Mouse (Mus musculus) gastrocnemius, adult 8-10 months (tissue): Measurements from ENCODE around the gene Dpep1. TPM values are rescaled to one million over a fixed set of nuclear protein-coding genes. Genes with fewer than 3 reads are reported as not detected.
"Not testable (repeated sequence)": the region's sequence is repeated elsewhere in the genome, so short reads cannot be mapped to it uniquely, and the experiment has no call there.

Experiments used
- DNase-seq, 2 experiments: peaks; one replicate each; pipeline ENCODE4 v3.0.0; 2022; ENCODE audit warnings: low spot score in 2 of 2
- total RNA-seq, 4 experiments: library from RNA; stranded (reverse); gene quantifications; 2 replicates each; pipeline ENCODE4 v1.2.4; 2022

The Dpep1 gene
- total RNA-seq, 4 experiments from 2014 or later, result 5.6 to 14.7 (median 9.7) TPM

DNA sequence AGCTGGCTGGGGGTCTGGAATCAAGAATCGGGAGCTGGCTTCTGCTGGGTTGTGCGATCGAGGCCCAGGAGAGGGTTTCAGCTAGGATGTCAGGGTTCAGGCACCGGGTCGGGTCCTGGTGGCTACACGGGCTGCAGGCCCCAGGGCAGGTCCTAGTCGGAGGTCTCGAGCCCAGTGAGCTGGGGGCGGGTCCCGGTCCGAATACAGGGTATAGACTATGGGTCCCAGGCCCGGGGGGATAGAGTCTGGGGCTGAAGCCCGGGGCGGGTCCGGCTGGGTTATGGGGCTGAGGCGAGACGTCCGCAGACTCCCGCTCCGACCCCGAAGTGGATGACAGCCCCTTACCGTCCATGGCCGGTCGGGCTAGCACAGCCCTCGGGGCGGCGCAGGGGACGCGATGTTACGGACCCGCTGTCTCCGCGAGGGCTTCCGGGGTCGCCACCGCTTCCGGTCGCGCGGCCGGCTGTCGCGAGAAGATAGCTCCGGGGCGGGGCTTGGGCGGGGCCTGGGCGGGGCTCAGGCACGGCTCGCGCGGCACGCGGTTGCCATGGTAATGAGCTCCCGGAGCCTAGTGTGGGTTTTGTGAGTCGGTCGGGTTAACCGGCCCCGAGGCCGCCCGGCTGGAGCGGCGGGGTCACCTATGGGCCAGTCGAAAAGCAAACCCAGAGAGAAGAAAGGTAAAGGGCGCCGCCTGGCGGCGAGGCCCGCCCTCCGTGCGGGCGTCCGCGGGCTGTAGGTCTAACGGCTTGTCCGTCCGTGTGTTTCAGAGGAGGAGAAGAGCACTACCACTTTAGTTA is 26.5 kb downstream of the Dpep1 start, which contains the start of the genes Chmp1a and Spata33:
Chmp1a (minus strand) TSS at position 443 of the 797 bp plus-strand sequence.
Spata33 (plus strand) TSS at position 512 of the 797 bp plus-strand sequence.
- peak; percentile 74 to 83 for DNase-seq

DNA sequence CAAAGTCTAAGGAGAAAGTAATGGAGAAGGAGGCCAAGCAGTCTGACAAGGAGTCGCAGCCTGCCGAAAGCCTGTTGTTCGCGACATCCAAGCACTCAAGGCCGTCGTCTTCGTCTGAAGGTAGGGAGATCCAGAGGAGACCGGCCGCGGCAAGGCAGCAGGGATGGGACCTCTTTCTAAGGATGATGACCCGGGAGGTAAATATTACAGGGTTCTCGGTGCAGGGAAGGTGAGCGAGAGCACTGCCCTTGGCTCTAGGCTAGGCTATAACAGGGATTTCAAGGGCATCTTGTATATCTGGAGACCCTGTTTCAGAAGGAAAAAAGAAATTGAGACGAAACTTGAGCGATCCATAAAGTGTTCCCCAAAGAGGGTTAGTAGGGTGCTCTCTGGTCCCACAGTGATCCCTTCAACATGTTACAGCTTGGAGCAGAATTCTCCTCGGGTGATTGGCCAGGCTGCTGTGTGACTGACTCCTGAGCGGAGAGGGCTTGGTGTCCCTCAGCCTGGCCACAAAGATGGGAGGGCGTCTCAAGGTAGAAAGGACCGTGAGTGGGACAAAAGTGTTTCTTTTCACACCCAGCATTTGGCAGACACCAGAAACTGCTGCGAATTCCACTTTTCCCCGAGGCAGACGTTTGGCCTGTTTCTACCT is 27.2 kb downstream of the Dpep1 start:
- no peak for DNase-seq

DNA sequence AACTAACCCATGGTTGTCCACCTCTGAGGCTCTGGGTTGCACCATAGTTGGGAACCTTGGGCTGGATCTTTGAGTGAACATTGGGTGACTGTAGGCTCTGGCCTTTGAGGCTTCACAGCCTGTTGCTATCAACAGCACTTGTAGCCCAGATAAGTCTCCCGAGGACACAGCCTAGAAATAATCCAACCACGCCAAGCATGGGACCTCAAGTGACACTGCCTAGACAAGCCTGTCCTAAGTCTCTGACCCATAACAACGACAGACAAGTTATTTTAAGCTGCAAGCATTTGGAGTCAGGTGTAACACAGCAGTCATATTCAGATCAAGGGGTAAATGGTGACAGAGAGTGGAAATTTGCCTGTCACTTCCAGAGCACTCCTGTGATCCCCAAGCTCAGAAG is 29.4 kb downstream of the Dpep1 start:
- no peak for DNase-seq

- no peak for DNase-seq
Observed at GRCm38 (mm10) chr8:123220917-123221316, 34.9 kb downstream of the Dpep1 start.

GRCm38 (mm10) chr8:123224278-123225266 is 38.5 kb downstream of the Dpep1 start, which contains the start of gene Cdk10:
TSS of gene Cdk10 (plus strand) at chr8:123224842.
- DNase-seq, result peak; percentile 77 to 83

GRCm38 (mm10) chr8:123228416-123228815 is 42.4 kb downstream of the Dpep1 start:
- DNase-seq, result no peak

DNA sequence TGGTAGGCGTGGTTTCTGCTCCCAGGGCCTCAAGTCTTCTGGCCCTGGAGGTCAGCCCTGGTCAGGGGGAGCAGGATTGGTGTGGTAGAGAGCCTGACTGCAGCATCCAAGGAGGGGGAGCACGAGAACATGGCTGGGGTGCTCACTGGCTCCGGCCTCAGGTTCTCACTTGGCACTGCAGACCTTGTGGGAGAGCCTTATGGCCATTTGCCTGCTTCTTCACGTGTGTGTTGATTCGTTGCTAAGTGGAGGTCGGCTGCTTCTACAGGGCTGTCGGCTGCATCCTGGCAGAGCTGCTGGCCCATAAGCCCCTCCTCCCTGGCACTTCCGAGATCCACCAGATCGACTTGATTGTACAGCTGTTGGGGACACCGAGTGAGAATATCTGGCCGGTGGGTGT is 44.3 kb downstream of the Dpep1 start:
- DNase-seq, result not testable (repeated sequence)

- no peak for DNase-seq
Observed at GRCm38 (mm10) chr8:123231742-123232141, 45.7 kb downstream of the Dpep1 start.

- no peak for DNase-seq
Observed at GRCm38 (mm10) chr8:123232553-123232952, 46.5 kb downstream of the Dpep1 start.

DNA sequence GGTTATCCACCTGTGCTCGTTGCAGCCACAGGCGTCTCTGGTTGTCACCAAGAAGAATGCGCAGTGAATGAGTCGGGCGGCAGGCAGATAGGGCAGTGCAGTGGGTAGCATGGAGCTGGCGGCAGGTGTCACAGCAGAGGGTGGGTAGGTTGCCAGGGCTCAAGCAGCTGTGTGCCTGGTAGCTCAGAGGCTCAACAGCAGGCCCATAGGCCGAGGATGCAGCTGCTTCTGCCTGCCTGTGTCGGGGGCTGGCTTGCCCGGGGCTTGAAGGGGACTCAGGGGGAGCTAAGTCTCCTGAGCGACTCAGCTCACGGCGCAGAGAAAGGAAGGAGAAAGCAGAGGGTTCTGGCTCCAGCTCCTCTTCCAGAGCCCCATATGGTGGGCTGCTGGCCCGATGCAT is 47.3 kb downstream of the Dpep1 start:
- no peak for DNase-seq

DNA sequence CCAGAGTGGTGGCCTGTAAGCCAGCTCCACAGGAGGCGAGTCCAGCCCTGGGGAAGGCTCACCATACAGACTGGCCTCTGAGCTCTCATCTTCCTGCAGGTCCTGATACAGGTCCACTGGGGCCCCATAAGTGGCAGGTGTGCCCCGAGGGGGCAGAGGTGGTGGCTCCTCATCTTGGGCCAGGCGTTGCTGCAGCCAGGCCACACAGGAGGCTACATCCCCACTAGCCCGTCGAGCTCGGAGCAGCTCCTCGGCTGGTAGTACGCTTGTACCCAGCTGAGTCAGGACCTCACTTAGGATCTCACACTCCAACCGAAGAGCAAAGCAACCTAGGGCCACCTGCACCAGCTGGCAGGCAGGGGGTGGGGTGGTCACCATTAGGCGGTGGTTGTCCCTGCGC is 47.7 kb downstream of the Dpep1 start:
- DNase-seq, result no peak

GRCm38 (mm10) chr8:123234918-123235519 is 49.0 kb downstream of the Dpep1 start:
- no peak for DNase-seq

GRCm38 (mm10) chr8:123235520-123236497 is 49.8 kb downstream of the Dpep1 start, which contains the start of gene Spata2l:
TSS of gene Spata2l (minus strand) at chr8:123236233.
- DNase-seq, result peak; percentile 75 to 79

DNA sequence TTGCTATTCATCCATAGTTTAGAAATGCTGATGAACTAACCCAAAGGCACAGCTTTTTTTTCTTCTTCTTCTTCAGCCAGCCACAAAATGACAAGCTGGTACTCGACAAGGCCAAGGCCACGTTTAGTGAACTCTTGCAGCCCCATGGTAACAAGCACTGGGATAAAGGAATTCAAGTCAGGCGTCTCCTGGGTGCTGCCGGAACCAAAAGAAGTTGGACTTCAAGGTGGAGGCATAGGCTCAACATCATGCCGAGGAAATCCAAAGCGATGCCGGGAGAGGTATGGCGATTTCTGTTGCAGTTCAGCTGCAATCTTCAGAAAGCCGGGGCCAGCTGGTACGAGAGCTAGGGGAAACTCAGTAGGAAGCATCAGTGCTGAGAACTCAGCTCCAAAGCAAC is 53.4 kb downstream of the Dpep1 start:
- DNase-seq, result no peak

- DNase-seq, result no peak
Observed at GRCm38 (mm10) chr8:123242107-123242923, 56.3 kb downstream of the Dpep1 start.

DNA sequence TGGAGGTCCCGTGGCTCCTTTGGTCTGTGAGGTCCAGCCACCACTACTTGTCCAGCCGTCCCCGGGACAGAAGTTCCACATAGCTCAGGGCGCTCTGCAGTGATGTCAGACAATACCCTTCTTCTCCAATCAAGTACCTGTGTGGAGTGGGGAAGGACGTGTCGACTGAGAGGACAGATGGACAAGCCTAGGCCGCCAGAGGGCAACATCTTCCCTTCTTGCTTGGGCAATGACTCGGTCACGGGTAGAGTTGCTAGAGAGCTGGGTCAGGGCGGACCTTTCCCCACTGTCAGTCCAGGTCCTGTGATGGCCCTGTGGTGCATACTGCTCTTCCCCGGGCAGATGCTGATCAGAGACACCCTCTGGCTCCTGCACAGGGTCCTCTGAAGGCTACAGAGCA is 57.0 kb downstream of the Dpep1 start:
- DNase-seq, result no peak

DNA sequence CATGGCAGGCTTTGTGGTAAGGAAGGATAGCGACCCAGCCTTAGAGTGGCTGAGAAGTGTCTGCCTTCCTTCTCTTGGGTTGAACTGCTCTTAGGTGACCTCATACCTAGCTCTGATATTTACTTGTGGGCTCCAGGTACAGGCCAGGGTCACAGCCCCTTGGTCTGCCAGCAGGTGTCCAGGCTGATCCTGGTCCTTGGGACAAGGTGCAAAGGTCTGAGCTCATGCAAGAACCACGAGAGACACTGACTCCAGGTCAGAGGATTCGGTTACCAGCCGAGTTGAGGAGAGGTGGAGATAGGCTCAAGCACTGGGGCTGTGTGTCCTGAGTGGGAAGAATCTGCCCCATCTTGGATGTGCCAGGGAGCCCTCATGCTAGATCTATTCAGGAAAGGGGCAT is 58.3 kb downstream of the Dpep1 start:
- DNase-seq, result no peak

DNA sequence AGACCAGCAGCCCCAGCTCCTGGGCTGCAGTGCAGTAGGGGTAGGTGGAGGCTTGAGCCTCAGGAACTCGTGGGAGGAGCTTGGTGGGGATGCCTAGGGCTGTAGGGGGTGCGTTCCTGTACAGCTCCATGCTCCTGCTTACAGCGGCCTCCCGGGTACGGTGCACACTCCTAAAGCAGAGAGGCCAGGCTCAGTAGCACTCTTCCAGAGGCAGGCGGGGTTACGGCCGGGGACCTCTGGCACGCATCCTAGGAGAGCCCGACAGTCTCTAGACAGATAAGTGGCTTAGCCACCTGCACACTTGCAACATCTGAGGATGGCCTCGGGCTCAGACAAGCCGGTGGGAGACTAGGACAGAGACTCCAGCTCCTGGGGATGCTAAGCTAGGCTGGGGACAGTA is 59.5 kb downstream of the Dpep1 start:
- DNase-seq, result no peak

GRCm38 (mm10) chr8:123247748-123248147 is 61.7 kb downstream of the Dpep1 start:
- DNase-seq, result no peak
